Mouse (Mus musculus) liver, embryonic 14.5 days (tissue): ENCODE results near the gene Tom1l1. TPM values are rescaled to one million over a fixed set of nuclear protein-coding genes. Genes with fewer than 3 reads are reported as not detected.

Experiments used
- ATAC-seq: fragments of 200-750 bp; cut with Nextera tagmentation; 2 replicates; pipeline ENCODE4 v1.8.0; 2017; ENCODE audit warnings: moderate number of reproducible peaks, mild to moderate bottlenecking, moderate library complexity; ENCODE audit not compliant: insufficient read depth
- DNase-seq, 3 experiments: peaks; one replicate each; pipeline ENCODE4 v3.0.0-alpha.2; 2012 to 2013; ENCODE audit warnings: low read depth in 3 of 3, low spot score in 3 of 3
- H3K27ac ChIP-seq: fragments of 300-500 bp; sonication (generic); 2 replicates; pipeline ENCODE4 v1.5.1; 2014; ENCODE audit warnings: moderate library complexity, mild to moderate bottlenecking, control low read depth, inconsistent platforms
- H3K27me3 ChIP-seq: fragments of 300-500 bp; sonication (generic); 2 replicates; pipeline ENCODE4 v1.6.1; 2014; ENCODE audit warnings: mild to moderate bottlenecking, low read length, moderate library complexity; ENCODE audit not compliant: control insufficient read depth, insufficient read depth
- H3K36me3 ChIP-seq: fragments of 300-500 bp; sonication (generic); replicated peaks from 2 replicates; pipeline ENCODE4 v1.6.1; 2014; ENCODE audit warnings: low read depth; ENCODE audit not compliant: control insufficient read depth, insufficient read depth
- H3K4me1 ChIP-seq, 2 experiments: fragments of 200-500 bp in 1 of 2; fragments of 300-500 bp in 1 of 2; sonication (generic) in 1 of 2; replicated peaks; 2 replicates each; pipeline ENCODE4 v1.6.1; 2012 to 2014; ENCODE audit warnings: antibody characterized with exemption in 1 of 2, inconsistent platforms in 1 of 2, low read length in 1 of 2; ENCODE audit not compliant: control insufficient read depth in 2 of 2, insufficient read depth in 2 of 2
- H3K4me2 ChIP-seq: fragments of 300-500 bp; sonication (generic); 2 replicates; pipeline ENCODE4 v1.6.1; 2014; ENCODE audit warnings: low read depth, mild to moderate bottlenecking, control low read depth, moderate library complexity
- H3K4me3 ChIP-seq, 2 experiments: fragments of 200-500 bp in 1 of 2; fragments of 300-500 bp in 1 of 2; sonication (generic) in 1 of 2; 2 replicates each; pipeline ENCODE4 v1.5.1; 2012 to 2014; ENCODE audit warnings: low read depth in 2 of 2, low read length in 2 of 2, mild to moderate bottlenecking in 2 of 2, control low read depth in 1 of 2, inconsistent platforms in 1 of 2, moderate library complexity in 1 of 2; ENCODE audit not compliant: insufficient read depth in 1 of 2
- H3K9ac ChIP-seq: fragments of 300-500 bp; sonication (generic); replicated peaks from 2 replicates; pipeline ENCODE4 v1.6.1; 2014; ENCODE audit warnings: mild to moderate bottlenecking, control low read depth, moderate library complexity
- H3K9me3 ChIP-seq: fragments of 300-500 bp; sonication (generic); 2 replicates; pipeline ENCODE4 v1.6.1; 2016; ENCODE audit warnings: low read length, mixed read lengths; ENCODE audit not compliant: control insufficient read depth
- CTCF ChIP-seq: IDR thresholded peaks from 2 replicates; pipeline ENCODE4 v1.5.1; 2016; ENCODE audit warnings: antibody characterized with exemption, low read depth, control low read depth
- EP300 ChIP-seq: IDR thresholded peaks from 2 replicates; pipeline ENCODE4 v1.6.1; 2016; ENCODE audit warnings: antibody characterized with exemption, low read depth
- WGBS: fragments of 180-500 bp; shearing (Covaris S2); extraction: QIAGEN DNeasy Blood & Tissue Kit; methylation state at CpG from one replicate; pipeline ENCODE4 v1.1.7; 2014; ENCODE audit not compliant: insufficient replicate concordance; 5-methylcytosine and 5-hydroxymethylcytosine counted together
- polyA plus RNA-seq, 2 experiments: library from polyadenylated mRNA; depleted of rRNA in 1 of 2; stranded (reverse) in 1 of 2; unstranded in 1 of 2; fragments of >200 nt; fragmentation: Nextera tagmentation in 1 of 2; extraction: Ambion mirVana in 1 of 2; gene quantifications; 2 replicates each; pipeline versions ENCODE4 v1.2.1 to v1.2.3; 2012 to 2014

Gene Tom1l1
- polyA plus RNA-seq, 2 experiments, result 26.6 to 60.6 TPM

DNA sequence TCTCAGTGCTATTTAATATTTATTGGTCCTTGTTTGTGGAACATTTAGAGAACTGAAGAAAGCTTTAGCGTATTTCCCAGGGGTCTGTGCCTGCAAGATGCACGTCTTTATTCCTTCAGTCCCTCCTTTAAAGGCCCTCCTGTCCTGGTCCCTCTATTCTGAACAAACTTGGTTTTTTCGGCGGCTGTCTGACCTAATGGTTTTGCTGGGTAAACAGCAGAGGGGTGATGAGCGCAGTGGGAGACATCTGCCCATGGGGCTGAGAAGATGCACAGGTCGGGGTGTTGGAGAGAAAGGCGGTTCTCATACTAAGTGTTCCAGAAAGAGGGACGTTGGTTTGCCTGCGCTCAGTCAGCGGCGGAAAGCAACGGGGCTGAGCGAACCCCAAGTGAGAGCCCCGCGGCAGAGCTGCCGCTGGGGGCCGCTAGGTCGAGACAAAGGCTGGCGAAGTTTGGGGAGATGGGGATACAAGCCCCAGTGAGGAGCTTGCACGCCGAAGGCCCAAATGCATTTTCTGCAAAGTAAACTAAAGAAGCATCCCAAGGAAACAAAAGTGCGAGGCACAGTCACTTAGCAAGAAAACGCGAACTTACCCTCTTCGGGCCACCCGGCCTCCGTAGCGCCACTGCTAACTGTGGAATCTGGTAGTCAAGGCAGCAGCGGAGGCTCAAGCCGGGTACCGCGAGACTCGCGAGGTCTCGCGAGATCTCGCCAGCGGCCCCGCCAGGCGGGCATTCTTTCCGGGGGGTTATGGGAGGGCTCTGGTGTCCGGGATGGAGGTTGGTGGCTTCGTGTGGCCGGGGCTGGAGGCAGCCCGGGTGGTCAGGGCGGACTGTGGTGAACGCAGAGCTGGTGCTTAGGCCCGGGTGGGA is 50.5 kb downstream of the Tom1l1 start, which contains the start of the genes Stxbp4 and Cox11:
TSS of gene Stxbp4 (minus strand) at position 645 of the 872 bp plus-strand sequence.
TSS of gene Cox11 (plus strand) at position 734 of the 872 bp plus-strand sequence.
- peak within 1 kb of the TSS; percentile 84 to 100 for H3K4me3 ChIP-seq
- H3K9ac ChIP-seq, result peak within 1 kb of the TSS; percentile 97
- H3K4me2 ChIP-seq, result peak within 1 kb of the TSS; percentile 84
- DNase-seq (peak; percentile 86 to 91 (median 89)), ATAC-seq (peak; percentile 94)
- peaks cover 19% of the 10 kb centered on the region for H3K36me3 ChIP-seq
- peak within 1 kb of the TSS; percentile 85 for H3K27ac ChIP-seq
- no peaks in the 10 kb centered on the region for H3K27me3 ChIP-seq
- peaks cover 4 to 13% of the 10 kb centered on the region in 2 experiments; a peak in 3 of 4 replicates for H3K4me1 ChIP-seq
- WGBS, result under 1% methylated on average over 48 of the region's 48 CpGs
- peak; percentile 88 for TF ChIP-seq EP300
- TF ChIP-seq CTCF, result peak; percentile 84
- no peaks in the 10 kb centered on the region for H3K9me3 ChIP-seq

DNA sequence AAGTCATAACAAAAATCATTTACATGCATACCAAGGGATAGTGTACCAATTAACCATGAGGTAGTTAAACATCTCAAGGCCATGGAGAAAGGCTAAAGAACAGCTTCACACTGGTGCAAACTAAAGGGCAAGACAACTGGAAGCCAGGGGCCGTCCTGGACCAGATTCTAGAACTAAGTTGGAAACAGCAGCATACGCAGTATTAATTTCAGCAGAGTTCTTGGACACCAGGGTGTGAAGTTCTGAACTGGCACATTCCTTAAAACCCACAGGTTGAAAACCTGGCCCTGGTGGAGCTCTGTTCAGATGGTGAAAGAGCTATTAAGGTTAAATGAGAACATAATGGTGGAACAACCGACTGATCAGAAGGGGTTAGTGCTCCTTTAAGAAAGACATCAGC is 53.5 kb downstream of the Tom1l1 start:
- 75% methylated on average over 3 of the region's 3 CpGs for WGBS
- Histone ChIP-seq H3K36me3 (no peaks in the 10 kb centered on the region), H3K4me2 (no peak overlapping the region), H3K9me3 (no peaks in the 10 kb centered on the region), H3K4me3 (no peak overlapping the region), H3K27ac (no peak overlapping the region), H3K9ac (no peak overlapping the region), H3K27me3 (no peaks in the 10 kb centered on the region), H3K4me1 (peaks cover 4 to 6% of the 10 kb centered on the region in 2 experiments; a peak in 3 of 4 replicates)
- ATAC-seq, result no peak
- no peak for DNase-seq
- TF ChIP-seq CTCF (no peak), EP300 (no peak)

DNA sequence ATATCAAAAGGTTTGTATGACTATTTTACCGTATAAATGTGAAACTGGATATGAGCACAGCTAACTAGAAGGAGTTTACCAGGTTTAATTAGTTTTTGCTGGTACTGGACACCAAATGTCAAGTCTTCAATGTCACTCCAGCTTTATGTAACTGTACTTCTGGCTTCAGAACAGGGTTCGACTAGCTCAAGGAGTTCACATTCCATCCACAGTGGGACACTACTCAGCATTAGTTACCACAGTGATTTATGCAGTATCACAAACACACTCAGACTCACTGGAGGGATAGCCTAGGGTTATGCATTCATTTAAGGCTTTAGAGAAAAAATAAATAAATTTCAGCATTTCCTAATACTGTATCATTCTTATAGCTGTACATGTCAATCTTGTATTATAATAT is 55.7 kb downstream of the Tom1l1 start:
- H3K36me3 ChIP-seq, result no peaks in the 10 kb centered on the region
- H3K9ac ChIP-seq, result no peak overlapping the region
- TF ChIP-seq EP300, result no peak
- TF ChIP-seq CTCF, result no peak
- H3K4me3 ChIP-seq, result no peak overlapping the region
- peaks cover 3 to 4% of the 10 kb centered on the region in 2 experiments; a peak in 2 of 4 replicates for H3K4me1 ChIP-seq
- DNase-seq, result no peak
- H3K27me3 ChIP-seq, result no peaks in the 10 kb centered on the region
- H3K27ac ChIP-seq, result no peak overlapping the region
- no peak overlapping the region for H3K4me2 ChIP-seq
- H3K9me3 ChIP-seq, result no peaks in the 10 kb centered on the region
- no peak for ATAC-seq
- WGBS, result 79% methylated on average over 2 of the region's 2 CpGs

DNA sequence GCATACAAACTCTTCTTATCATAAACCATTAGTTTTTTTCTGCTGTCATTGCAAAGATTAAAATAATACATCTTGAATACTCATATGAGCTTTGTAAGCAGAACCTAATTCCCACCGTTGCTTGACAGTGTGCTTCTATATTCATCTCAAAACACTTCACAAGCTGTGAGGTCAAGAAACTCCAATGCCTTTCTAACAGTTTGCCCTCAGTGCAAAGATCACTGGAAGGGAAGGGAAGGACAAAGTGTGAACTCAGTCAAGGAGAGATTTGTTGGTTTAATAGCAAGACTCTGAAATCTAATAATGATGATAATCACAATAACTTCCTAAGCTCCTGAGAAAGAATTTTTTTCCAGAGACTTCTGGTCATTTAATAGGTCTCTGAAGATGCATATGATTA is 60.4 kb downstream of the Tom1l1 start:
- H3K9me3 ChIP-seq, result no peaks in the 10 kb centered on the region
- no peaks in the 10 kb centered on the region for H3K27me3 ChIP-seq
- WGBS, result 60% methylated on average over 1 of the region's 1 CpGs
- no peak overlapping the region for H3K4me3 ChIP-seq
- no peak for DNase-seq
- H3K4me1 ChIP-seq, result no peaks in the 10 kb centered on the region
- no peak overlapping the region for H3K9ac ChIP-seq
- no peak overlapping the region for H3K4me2 ChIP-seq
- no peak for ATAC-seq
- H3K36me3 ChIP-seq, result no peaks in the 10 kb centered on the region
- TF ChIP-seq EP300, result no peak
- TF ChIP-seq CTCF, result no peak
- H3K27ac ChIP-seq, result no peak overlapping the region

DNA sequence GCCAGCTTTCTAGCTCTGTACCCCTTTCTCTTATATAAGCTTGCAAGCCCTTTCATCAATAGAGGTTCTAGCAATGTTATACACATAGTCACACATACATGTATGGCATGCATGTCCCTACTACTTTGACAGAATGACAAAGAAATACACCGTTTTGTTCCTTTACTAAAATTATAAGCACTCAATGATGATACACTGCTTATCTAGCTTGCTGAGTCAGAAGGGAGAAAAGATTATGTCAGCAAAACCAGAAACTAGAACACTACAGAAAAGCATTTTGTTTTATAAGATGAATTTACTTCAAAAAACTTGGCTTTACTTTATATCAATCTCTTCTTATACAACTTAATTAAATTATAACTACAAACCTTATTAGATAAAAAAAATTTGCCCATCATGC is 63.0 kb downstream of the Tom1l1 start:
- Histone ChIP-seq H3K4me2 (no peak overlapping the region), H3K36me3 (no peaks in the 10 kb centered on the region), H3K4me3 (no peak overlapping the region), H3K27ac (no peak overlapping the region), H3K9ac (no peak overlapping the region), H3K27me3 (no peaks in the 10 kb centered on the region), H3K4me1 (no peaks in the 10 kb centered on the region), H3K9me3 (no peaks in the 10 kb centered on the region)
- 56% methylated on average over 1 of the region's 1 CpGs for WGBS
- no peak for ATAC-seq
- no peak for DNase-seq
- TF ChIP-seq CTCF (no peak), EP300 (no peak)
